14 mouse cellular contexts compared by ENCODE assay signal in the genomic region with DNA sequence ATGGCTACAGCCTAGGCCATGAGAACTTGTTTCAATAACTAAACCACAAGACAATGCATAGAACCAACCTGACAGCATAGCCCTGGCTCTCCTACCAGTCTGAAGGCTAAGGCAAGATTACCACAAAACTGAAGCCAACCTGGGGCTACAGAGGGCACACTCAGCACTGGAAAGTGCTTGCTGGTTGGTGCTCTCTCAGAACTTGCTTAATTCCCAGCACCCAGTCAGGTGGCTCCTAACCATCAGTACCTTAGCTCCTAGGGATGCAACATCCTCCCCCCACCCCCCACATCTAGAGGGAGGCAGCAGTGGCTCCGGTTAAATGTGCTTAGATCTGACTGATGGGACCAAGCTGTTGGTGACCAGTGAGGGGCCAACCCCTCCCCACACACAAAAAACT. TPM values are rescaled to one million over a fixed set of nuclear protein-coding genes. Genes with fewer than 3 reads are reported as not detected.
"Had no signal": no experiment of that assay in that cellular context is flagged by ENCODE, and none has a peak within 500 bp of the region (broad histone marks: within the 10 kb centered on the region; RNA-seq: fewer than 3 reads in every experiment).

No protein-coding gene starts in this region.

- H3K27ac ChIP-seq: limb, embryonic 15.5 days; midbrain, embryonic 12.5 days; neural tube, embryonic 15.5 days had no signal

- H3K4me2 ChIP-seq: limb, embryonic 15.5 days; midbrain, embryonic 12.5 days; neural tube, embryonic 15.5 days had no signal

- DNase-seq: kidney, postnatal 14 days; lung, adult 18-20 months; right cerebral cortex, adult 18-20 months; right cerebral cortex, postnatal 25 days; thymus, postnatal 4 days had no signal

- H3K9ac ChIP-seq: limb, embryonic 15.5 days; midbrain, embryonic 12.5 days; neural tube, embryonic 15.5 days had no signal

- H3K27me3 ChIP-seq: limb, embryonic 15.5 days; midbrain, embryonic 12.5 days; neural tube, embryonic 15.5 days had no signal

- H3K4me3 ChIP-seq: limb, embryonic 15.5 days; midbrain, embryonic 12.5 days; neural tube, embryonic 15.5 days had no signal

- H3K9me3 ChIP-seq: limb, embryonic 15.5 days; midbrain, embryonic 12.5 days; neural tube, embryonic 15.5 days had no signal

RNA-seq across cellular contexts. Expression of a gene that starts 24.8 kb away (rescaled TPM):
- total RNA-seq: left cerebral cortex, adult 8-10 months; left cerebral cortex, postnatal 25 days; megakaryocyte-erythroid progenitor cell, adult 5-6 weeks had no signal
- polyA plus RNA-seq: kidney, embryonic 14.5 days; limb, embryonic 11.5 days; limb, embryonic 15.5 days; midbrain, embryonic 12.5 days; neural tube, embryonic 11.5 days; neural tube, embryonic 15.5 days had no signal
